Mouse (Mus musculus) right cerebral cortex, postnatal 14 days (tissue): ENCODE measurements at regions not wholly inside any gene's neighbourhood (a gene's known extent, or its start where the extent isn't known, plus 50 kb on each side); places are given as distances from the start of the nearest gene placed in this dataset.
"Not testable (repeated sequence)": the region's sequence is repeated elsewhere in the genome, so short reads cannot be mapped to it uniquely, and the experiment has no call there.

Source experiments
- DNase-seq: peaks from one replicate; pipeline ENCODE4 v3.0.0; 2022

- DNase-seq: no peak
These were observed 300.1 kb downstream of the Vrk1 start for GRCm38 (mm10) chr12:106310171-106310570.

GRCm38 (mm10) chr12:106310585-106311319, 300.7 kb downstream of the Vrk1 start:
- no peak for DNase-seq

- no peak for DNase-seq
These were observed 301.3 kb downstream of the Vrk1 start for GRCm38 (mm10) chr12:106311320-106311825.

GRCm38 (mm10) chr12:106311831-106312600, 302.0 kb downstream of the Vrk1 start:
- DNase-seq: no peak

GRCm38 (mm10) chr12:106317738-106318137, 307.7 kb downstream of the Vrk1 start:
- DNase-seq: no peak

GRCm38 (mm10) chr12:106321511-106321910, 311.5 kb downstream of the Vrk1 start:
- DNase-seq: no peak

- DNase-seq: no peak
These were observed 316.6 kb downstream of the Vrk1 start for GRCm38 (mm10) chr12:106326611-106327010.

- no peak for DNase-seq
These were observed 317.3 kb downstream of the Vrk1 start for GRCm38 (mm10) chr12:106327351-106327750.

- DNase-seq: no peak
These were observed 347.8 kb downstream of the Vrk1 start for GRCm38 (mm10) chr12:106357867-106358266.

GRCm38 (mm10) chr12:106361646-106362045, 351.6 kb downstream of the Vrk1 start:
- not testable (repeated sequence) for DNase-seq

GRCm38 (mm10) chr12:106374840-106375375, 364.9 kb downstream of the Vrk1 start:
- DNase-seq: peak; percentile 45

- DNase-seq: no peak
These were observed 365.9 kb downstream of the Vrk1 start for GRCm38 (mm10) chr12:106375886-106376285.

- no peak for DNase-seq
These were observed 366.8 kb downstream of the Vrk1 start for GRCm38 (mm10) chr12:106376783-106377182.

- DNase-seq: no peak
These were observed 367.3 kb downstream of the Vrk1 start for GRCm38 (mm10) chr12:106377281-106377680.

- no peak for DNase-seq
These were observed 367.7 kb downstream of the Vrk1 start for GRCm38 (mm10) chr12:106377761-106378160.

- no peak for DNase-seq
These were observed 368.5 kb downstream of the Vrk1 start for GRCm38 (mm10) chr12:106378303-106379075.

GRCm38 (mm10) chr12:106379151-106379594, 369.1 kb downstream of the Vrk1 start:
- DNase-seq: no peak

GRCm38 (mm10) chr12:106379779-106380178, 369.8 kb downstream of the Vrk1 start:
- DNase-seq: no peak

GRCm38 (mm10) chr12:106381821-106382220, 371.8 kb downstream of the Vrk1 start:
- DNase-seq: no peak

GRCm38 (mm10) chr12:106389214-106389613, 379.2 kb downstream of the Vrk1 start:
- DNase-seq: no peak

- DNase-seq: no peak
These were observed 382.3 kb downstream of the Vrk1 start for GRCm38 (mm10) chr12:106392316-106392715.

GRCm38 (mm10) chr12:106399085-106399484, 389.1 kb downstream of the Vrk1 start:
- no peak for DNase-seq

GRCm38 (mm10) chr12:106411075-106411474, 401.0 kb downstream of the Vrk1 start:
- peak; percentile 33 for DNase-seq
